Mouse (Mus musculus) stomach, postnatal 0 days (tissue): ENCODE data around the gene Erh.

ENCODE experiments used
- CTCF ChIP-seq: IDR thresholded peaks from 2 replicates; pipeline ENCODE4 v1.5.1; 2016; ENCODE audit warnings: antibody characterized with exemption, low read depth, mild to moderate bottlenecking, moderate library complexity
- EP300 ChIP-seq: optimal IDR thresholded peaks from 2 replicates; pipeline ENCODE3; 2016; ENCODE audit warnings: antibody characterized with exemption

DNA sequence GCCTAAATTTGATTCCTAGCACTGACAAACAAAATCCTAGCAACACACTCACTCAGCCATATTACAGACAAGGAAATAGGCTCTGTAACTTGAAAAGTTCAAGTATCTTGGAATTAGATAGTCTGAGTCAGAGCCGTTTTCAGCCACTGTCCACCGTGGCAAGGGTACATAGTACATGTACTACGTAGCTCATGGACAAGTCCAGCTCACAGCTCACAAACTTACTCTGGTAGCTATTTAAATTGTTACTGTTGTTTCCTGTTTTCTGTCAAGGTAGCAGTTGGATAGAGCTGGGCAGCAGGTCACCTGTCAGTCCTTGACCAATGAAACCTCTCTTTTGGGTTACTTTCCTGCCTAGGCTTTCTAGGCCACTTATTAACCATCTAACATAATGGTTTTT lies 2.2 kb upstream of the Erh start:
- TF ChIP-seq CTCF, result no peak
- TF ChIP-seq EP300, result no peak
